Mouse (Mus musculus): ENCODE results near the gene Marcksl1. TPM values are rescaled to one million over a fixed set of nuclear protein-coding genes. Genes with fewer than 3 reads are reported as not detected.

The Marcksl1 gene
- polyA plus RNA-seq (2014; fragmentation: Nextera tagmentation; extraction: Ambion mirVana), result 1,580 and 1,755 TPM in 2 replicates

DNA sequence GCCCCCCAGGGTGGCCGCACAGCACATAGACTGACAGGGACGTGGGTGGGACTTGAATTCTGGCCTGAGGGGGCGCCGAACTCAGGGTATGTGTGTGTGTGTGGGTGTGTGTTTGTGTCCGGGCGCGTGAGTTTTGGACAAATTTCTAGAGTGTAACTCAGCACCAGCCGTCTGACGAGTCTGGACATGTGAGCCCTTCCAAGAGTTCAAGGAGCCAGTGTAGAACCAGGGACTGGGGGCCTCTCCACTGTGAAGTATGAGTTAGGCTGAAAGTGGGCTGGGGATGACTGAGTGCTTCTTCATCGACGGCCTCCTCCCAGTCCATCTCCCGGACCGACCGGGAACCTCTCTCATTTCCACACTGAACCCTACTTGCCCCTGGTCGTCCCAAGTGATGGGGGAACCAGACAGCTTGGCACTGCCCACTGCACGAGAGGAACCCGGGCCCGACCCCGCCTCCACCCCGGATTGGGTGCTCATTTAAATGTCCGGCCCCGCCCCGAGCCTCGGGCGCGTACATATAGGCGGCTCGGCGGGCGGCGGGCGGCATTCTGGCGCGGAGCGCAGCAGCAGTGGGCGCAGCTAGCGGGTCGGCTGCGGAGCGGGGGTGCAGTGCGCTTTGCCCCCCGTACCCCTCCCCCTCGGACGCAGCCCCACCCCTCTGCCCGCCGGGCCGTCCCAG, at the start of gene Marcksl1:
Marcksl1 (plus strand) TSS at position 496 of the 682 bp plus-strand sequence.
- Histone ChIP-seq H3K4me3 (replicated peaks; ENCODE audit: low read length) (peak within 1 kb of the TSS; percentile 100), H3K9ac (peak within 1 kb of the TSS; percentile 100), H3K36me3 (replicated peaks; ENCODE audit: control insufficient read depth, insufficient read depth) (peaks cover 34% of the 10 kb centered on the region), H3K27ac (peak within 1 kb of the TSS; percentile 100), H3K4me1 (replicated peaks; ENCODE audit: control insufficient read depth, insufficient read depth, low read length) (peaks cover 41% of the 10 kb centered on the region), H3K27me3 (ENCODE audit: control insufficient read depth, insufficient read depth, low read length) (no peaks in the 10 kb centered on the region), H3K4me2 (replicated peaks) (peak within 1 kb of the TSS; percentile 83), H3K9me3 (ENCODE audit: control insufficient read depth, low read length) (no peaks in the 10 kb centered on the region)
- DNase-seq (ENCODE audit: low spot score) (peak; percentile 90), ATAC-seq (ENCODE audit: low FRiP score) (peak; percentile 88)
- 6% methylated on average over 46 of the region's 47 CpGs for WGBS

DNA sequence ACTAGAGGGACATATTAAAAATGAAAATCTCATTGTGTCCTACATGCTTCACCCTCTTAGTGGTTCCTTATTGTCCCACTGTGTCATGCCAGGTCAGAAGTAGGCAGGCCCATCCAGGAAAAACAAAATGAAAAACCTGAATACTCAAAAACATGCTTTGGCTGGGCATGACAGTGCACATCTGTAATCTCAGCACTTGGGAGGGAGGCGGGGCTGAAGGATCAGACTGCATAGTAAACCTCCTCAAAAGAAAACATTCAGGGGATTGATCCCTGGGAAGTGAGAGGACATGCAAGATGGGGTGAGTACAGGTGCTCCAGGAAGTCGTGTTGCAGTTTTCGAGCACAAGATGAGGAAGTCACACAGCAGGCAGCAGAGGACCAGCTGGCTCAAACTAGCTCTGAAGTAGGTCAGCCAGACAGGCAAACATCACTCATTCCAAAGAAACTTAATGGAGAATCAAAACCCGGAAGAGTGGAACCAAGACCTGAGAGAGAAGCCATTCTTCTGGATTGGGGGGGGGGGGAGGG, 49.0 kb upstream of the Marcksl1 start:
- no peaks in the 10 kb centered on the region for H3K9me3 ChIP-seq (ENCODE audit: control insufficient read depth, low read length)
- WGBS, result 84% methylated on average over 4 of the region's 4 CpGs
- peaks cover 8% of the 10 kb centered on the region for H3K4me1 ChIP-seq (replicated peaks; ENCODE audit: control insufficient read depth, insufficient read depth, low read length)
- H3K27me3 ChIP-seq (ENCODE audit: control insufficient read depth, insufficient read depth, low read length), result no peaks in the 10 kb centered on the region
- no peak for DNase-seq (ENCODE audit: low spot score)
- H3K9ac ChIP-seq, result no peak overlapping the region
- peaks cover 63% of the 10 kb centered on the region for H3K36me3 ChIP-seq (replicated peaks; ENCODE audit: control insufficient read depth, insufficient read depth)
- no peak overlapping the region for H3K27ac ChIP-seq
- no peak overlapping the region for H3K4me3 ChIP-seq (replicated peaks; ENCODE audit: low read length)
- no peak for ATAC-seq (ENCODE audit: low FRiP score)
- H3K4me2 ChIP-seq (replicated peaks), result no peak overlapping the region

DNA sequence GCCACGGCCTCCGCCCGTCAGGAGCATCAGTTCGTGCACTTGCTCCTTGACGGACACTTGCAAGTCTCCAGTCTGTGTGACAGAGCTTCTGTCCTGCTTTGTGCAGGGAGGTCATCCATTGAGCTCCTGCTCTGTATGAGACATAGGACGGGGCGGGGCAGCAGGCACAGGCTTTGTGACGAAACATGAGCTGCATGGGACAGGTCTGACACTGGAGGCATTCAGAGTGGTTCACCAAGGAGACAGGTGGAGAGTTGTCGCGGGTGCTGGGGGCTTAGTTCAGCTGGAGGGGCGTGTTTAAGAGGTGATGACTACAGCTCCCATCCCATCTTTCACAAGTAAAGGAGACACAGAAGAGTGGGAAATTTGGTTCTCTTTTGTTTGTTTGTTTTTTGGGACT, 37.3 kb upstream of the Marcksl1 start:
- no peak for ATAC-seq (ENCODE audit: low FRiP score)
- H3K27ac ChIP-seq, result no peak overlapping the region
- peaks cover 97% of the 10 kb centered on the region for H3K36me3 ChIP-seq (replicated peaks; ENCODE audit: control insufficient read depth, insufficient read depth)
- WGBS, result 88% methylated on average over 11 of the region's 11 CpGs
- H3K4me2 ChIP-seq (replicated peaks), result no peak overlapping the region
- no peak for DNase-seq (ENCODE audit: low spot score)
- H3K4me1 ChIP-seq (replicated peaks; ENCODE audit: control insufficient read depth, insufficient read depth, low read length), result no peaks in the 10 kb centered on the region
- no peak overlapping the region for H3K4me3 ChIP-seq (replicated peaks; ENCODE audit: low read length)
- H3K9me3 ChIP-seq (ENCODE audit: control insufficient read depth, low read length), result no peaks in the 10 kb centered on the region
- H3K27me3 ChIP-seq (ENCODE audit: control insufficient read depth, insufficient read depth, low read length), result no peaks in the 10 kb centered on the region
- no peak overlapping the region for H3K9ac ChIP-seq

DNA sequence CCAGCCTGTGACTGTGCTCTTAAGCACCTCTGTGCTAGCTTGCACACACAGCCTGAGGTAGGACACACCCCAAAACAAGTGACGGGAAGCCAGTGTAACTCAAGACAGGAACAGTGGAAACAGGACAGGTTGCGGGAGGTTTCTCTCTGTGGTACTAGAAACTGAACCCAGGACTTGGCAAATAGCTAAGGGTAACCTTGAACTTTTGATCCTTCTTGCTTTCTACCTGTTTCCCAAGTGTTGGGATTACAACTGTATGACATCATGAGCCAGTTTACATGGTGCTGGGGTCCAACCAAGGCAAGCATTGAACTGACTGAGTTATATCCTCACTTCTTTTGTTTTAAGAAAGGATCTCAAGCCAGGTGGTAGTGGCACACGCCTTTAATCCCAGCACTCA, 33.5 kb upstream of the Marcksl1 start:
- WGBS, result 93% methylated on average over 3 of the region's 3 CpGs
- H3K36me3 ChIP-seq (replicated peaks; ENCODE audit: control insufficient read depth, insufficient read depth), result peaks cover 97% of the 10 kb centered on the region

DNA sequence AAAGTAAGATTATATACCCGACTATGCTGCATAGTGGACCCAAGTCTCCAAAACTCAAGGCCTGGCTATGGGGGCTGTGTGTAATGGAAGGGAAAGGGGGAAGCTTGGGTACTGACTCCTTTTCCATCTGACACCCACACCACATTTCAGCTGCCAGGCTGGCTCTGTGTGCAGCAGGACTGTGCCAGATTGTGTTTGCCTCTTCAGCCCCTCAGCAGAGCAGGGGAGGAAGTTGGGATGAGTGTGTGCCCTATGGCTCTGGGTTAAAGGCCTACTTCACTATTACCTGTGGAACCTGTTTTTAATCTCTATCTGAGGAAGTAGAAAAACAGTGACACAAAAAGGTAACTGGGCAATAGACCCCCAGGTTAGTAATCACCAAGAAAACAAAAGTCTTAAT, 32.3 kb upstream of the Marcksl1 start:
- Histone ChIP-seq H3K4me1 (replicated peaks; ENCODE audit: control insufficient read depth, insufficient read depth, low read length) (no peaks in the 10 kb centered on the region), H3K4me2 (replicated peaks) (no peak overlapping the region), H3K36me3 (replicated peaks; ENCODE audit: control insufficient read depth, insufficient read depth) (peaks cover 97% of the 10 kb centered on the region), H3K27me3 (ENCODE audit: control insufficient read depth, insufficient read depth, low read length) (no peaks in the 10 kb centered on the region), H3K9me3 (ENCODE audit: control insufficient read depth, low read length) (no peaks in the 10 kb centered on the region), H3K9ac (no peak overlapping the region), H3K27ac (no peak overlapping the region), H3K4me3 (replicated peaks; ENCODE audit: low read length) (no peak overlapping the region)
- ATAC-seq (ENCODE audit: low FRiP score), result no peak
- no peak for DNase-seq (ENCODE audit: low spot score)
- WGBS, result 84% methylated on average over 1 of the region's 1 CpGs

More for the DNA sequence above, 33.5 kb upstream of the Marcksl1 start:
- H3K4me1 ChIP-seq (replicated peaks; ENCODE audit: control insufficient read depth, insufficient read depth, low read length), result no peaks in the 10 kb centered on the region
- no peak overlapping the region for H3K9ac ChIP-seq
- H3K27ac ChIP-seq, result no peak overlapping the region
- no peaks in the 10 kb centered on the region for H3K27me3 ChIP-seq (ENCODE audit: control insufficient read depth, insufficient read depth, low read length)
- no peak overlapping the region for H3K4me2 ChIP-seq (replicated peaks)
- DNase-seq (ENCODE audit: low spot score), result no peak
- H3K4me3 ChIP-seq (replicated peaks; ENCODE audit: low read length), result no peak overlapping the region
- no peaks in the 10 kb centered on the region for H3K9me3 ChIP-seq (ENCODE audit: control insufficient read depth, low read length)
- ATAC-seq (ENCODE audit: low FRiP score), result no peak

DNA sequence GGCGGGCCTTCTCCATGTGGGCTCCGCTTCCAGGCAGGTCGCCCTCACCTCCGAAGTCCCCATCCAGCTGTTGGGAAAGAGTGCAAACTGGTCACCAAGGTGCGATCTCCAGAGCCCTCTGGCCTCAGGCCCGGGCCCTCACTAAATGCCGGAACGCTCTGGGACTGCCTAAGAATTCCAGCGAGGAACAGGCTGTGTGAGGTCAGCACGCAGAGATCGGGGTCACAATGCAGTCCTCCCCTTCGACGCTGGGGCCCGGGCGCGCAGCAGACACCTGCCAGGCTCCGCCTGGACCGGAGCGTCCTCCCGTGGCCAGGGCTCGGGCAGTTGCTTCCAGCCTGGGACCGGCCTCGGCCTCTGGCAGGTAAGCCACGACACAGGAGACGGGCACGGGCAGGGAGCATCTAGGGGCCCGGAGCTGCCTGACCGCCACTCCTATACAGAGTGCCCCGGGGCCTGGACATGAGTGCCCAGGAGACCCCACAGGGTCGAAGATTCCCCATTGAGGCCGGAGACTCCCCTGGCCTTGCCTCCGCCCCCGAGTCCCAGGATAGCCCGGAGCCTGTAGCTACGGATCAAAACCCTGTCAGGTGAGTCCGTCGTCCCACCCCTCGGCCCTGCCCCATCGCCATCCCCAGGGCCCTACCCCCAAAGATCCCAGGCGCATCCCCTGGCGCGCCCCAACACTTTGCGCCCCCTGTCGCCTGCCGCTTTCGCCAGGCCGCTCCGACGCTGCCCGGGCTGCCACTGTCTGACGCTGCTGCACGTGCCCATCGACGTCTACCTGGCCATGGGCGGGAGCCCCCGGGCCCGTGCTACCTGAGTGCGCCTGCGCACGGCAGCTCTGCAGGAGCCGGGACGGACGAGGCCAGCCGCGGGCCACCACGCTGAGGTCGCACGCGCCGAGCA, 22.2 kb upstream of the Marcksl1 start, which contains the start of the genes Tssk3 and Fam229a:
Tssk3 (minus strand) TSS at position 51 of the 909 bp plus-strand sequence.
Fam229a (plus strand) TSS at position 219 of the 909 bp plus-strand sequence.
- Histone ChIP-seq H3K27ac (no peak within 1 kb of the TSS), H3K27me3 (ENCODE audit: control insufficient read depth, insufficient read depth, low read length) (peaks cover 16% of the 10 kb centered on the region), H3K9ac (peak within 1 kb of the TSS; percentile 28; the same call in 1 of the 2 replicates), H3K9me3 (ENCODE audit: control insufficient read depth, low read length) (no peaks in the 10 kb centered on the region), H3K4me2 (replicated peaks) (peak within 1 kb of the TSS; percentile 57), H3K36me3 (replicated peaks; ENCODE audit: control insufficient read depth, insufficient read depth) (peaks cover 32% of the 10 kb centered on the region), H3K4me3 (replicated peaks; ENCODE audit: low read length) (peak within 1 kb of the TSS; percentile 29), H3K4me1 (replicated peaks; ENCODE audit: control insufficient read depth, insufficient read depth, low read length) (peaks cover 17% of the 10 kb centered on the region)
- WGBS, result 3% methylated on average over 67 of the region's 70 CpGs
- ATAC-seq (ENCODE audit: low FRiP score) (peak; percentile 41; the same call in 1 of the 2 replicates), DNase-seq (ENCODE audit: low spot score) (peak; percentile 46)

DNA sequence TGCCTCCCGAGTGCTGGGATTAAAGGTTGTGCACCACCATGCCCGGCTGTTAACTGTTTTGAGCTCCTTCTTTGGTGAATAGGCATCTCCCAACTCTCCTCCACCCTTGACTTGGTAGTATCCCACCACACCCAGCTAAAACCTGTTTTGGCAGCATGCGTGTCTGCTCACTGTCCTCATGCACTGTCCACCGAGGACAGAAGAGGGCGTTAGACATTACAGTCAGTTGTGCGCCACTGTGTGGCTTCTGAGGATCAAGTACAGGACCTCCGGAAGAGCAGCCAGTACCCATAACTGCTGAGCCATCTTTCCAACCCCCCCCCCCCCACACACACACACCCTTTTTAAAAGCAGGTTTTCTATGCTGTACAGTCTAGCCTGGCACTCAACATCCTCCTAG, 18.7 kb upstream of the Marcksl1 start:
- WGBS, result 69% methylated on average over 6 of the region's 7 CpGs
- Histone ChIP-seq H3K4me1 (replicated peaks; ENCODE audit: control insufficient read depth, insufficient read depth, low read length) (peaks cover 25% of the 10 kb centered on the region), H3K27ac (no peak overlapping the region)

DNA sequence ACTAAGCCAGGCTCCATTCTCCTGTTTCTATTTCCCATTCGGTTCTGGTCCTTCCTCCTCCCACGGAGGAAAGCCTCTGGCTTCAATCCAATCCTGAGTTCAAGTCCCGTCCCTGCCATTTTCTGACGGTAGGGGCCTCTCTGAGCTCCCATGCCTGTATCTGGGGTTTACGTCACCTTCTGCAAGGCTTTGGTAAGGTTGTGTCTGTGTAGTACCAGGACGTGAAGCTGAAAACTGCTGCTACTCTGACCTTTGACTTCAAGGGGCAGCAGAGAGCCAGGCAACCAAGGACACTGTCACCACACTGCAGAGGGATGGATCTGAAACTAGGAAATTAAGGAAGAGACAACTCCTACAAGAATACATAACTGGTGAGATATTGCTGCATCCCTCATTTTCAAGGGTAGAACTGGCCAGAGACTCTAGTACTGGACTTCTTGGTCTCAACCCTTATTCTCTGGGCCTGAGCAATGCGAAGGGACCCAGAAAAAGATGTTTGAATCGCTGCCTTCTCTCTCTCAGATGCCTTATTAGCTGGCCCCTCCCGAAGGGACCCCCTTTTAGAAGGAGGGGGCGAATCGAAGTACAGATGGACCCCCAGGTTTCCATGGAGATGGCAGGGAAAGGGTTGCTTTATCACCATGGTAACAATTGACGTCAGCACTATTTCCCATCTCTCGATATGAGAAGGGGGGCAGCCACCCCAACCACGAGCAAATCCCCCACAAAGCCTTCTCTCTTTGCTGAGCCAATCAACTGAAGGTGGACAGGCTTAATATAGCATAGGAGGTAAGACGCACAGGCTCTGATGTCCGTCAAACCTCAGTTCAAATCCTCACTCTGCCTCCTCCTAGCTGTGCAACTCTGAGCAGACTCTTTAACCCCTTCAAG, 17.5 kb upstream of the Marcksl1 start:
- DNase-seq (ENCODE audit: low spot score) (peak; percentile 77), ATAC-seq (ENCODE audit: low FRiP score) (peak; percentile 58)
- H3K9ac ChIP-seq, result peak overlapping the region; percentile 54
- peak overlapping the region; percentile 13 for H3K4me3 ChIP-seq (replicated peaks; ENCODE audit: low read length)
- 17% methylated on average over 16 of the region's 16 CpGs for WGBS
- peaks cover 15% of the 10 kb centered on the region for H3K27me3 ChIP-seq (ENCODE audit: control insufficient read depth, insufficient read depth, low read length)
- H3K9me3 ChIP-seq (ENCODE audit: control insufficient read depth, low read length), result no peaks in the 10 kb centered on the region
- no peaks in the 10 kb centered on the region for H3K36me3 ChIP-seq (replicated peaks; ENCODE audit: control insufficient read depth, insufficient read depth)
- peak overlapping the region; percentile 45 for H3K4me2 ChIP-seq (replicated peaks)
- peaks cover 25% of the 10 kb centered on the region for H3K4me1 ChIP-seq (replicated peaks; ENCODE audit: control insufficient read depth, insufficient read depth, low read length)
- peak overlapping the region; percentile 86 for H3K27ac ChIP-seq

More for the DNA sequence above, 18.7 kb upstream of the Marcksl1 start:
- no peaks in the 10 kb centered on the region for H3K36me3 ChIP-seq (replicated peaks; ENCODE audit: control insufficient read depth, insufficient read depth)
- ATAC-seq (ENCODE audit: low FRiP score), result no peak
- peaks cover 16% of the 10 kb centered on the region for H3K27me3 ChIP-seq (ENCODE audit: control insufficient read depth, insufficient read depth, low read length)
- no peak overlapping the region for H3K4me2 ChIP-seq (replicated peaks)
- H3K9ac ChIP-seq, result no peak overlapping the region
- no peak overlapping the region for H3K4me3 ChIP-seq (replicated peaks; ENCODE audit: low read length)
- no peak for DNase-seq (ENCODE audit: low spot score)
- no peaks in the 10 kb centered on the region for H3K9me3 ChIP-seq (ENCODE audit: control insufficient read depth, low read length)

Data from hindbrain, embryonic 14.5 days (tissue).